Mouse (Mus musculus): Measurements from ENCODE around the gene Slc22a20.

GRCm38 (mm10) chr19:5939715-5940114, 46.2 kb downstream of the Slc22a20 start:
- TF ChIP-seq CTCF (IDR thresholded peaks at IDR 0.05; ENCODE audit: insufficient read depth, low read depth, low read length) (no peak), POLR2A (IDR thresholded peaks at IDR 0.05; ENCODE audit: insufficient read depth, low read depth, low read length) (no peak)

All from olfactory bulb, adult 2 months (tissue).